Mouse (Mus musculus): ENCODE data around the gene Crip3. TPM values are rescaled to one million over a fixed set of nuclear protein-coding genes. Genes with fewer than 3 reads are reported as not detected.
A peak's percentile ranks its signal among the peaks of the same experiment; 100 is the strongest.

Crip3 gene
- polyA plus RNA-seq, 1 experiment from 2014 or later: 0.77 TPM

DNA sequence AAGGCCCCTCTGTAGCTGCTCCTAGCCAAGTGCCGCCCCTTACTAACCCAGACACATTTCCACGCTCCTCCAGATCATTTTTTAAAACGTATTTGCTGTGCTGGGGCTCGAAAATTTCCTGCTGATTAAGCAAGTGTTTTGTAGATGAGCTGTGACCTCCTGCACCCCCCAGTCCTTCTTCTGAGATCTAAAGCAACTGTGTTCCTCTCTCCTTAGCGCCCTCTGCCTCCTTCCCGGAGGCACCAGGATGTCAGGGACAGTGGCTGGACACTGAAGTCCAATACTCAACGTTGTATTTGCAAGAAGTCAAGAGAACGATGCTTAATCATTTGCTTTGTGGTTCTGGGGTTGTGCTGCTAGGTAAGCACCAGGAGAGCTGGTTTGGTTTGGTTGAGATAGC lies 32.6 kb downstream of the Crip3 start:
- WGBS: 12% methylated on average over 8 of the region's 8 CpGs
- no peaks in the 10 kb centered on the region for H3K9me3 ChIP-seq
- DNase-seq (ENCODE audit: low spot score): no peak
- no peaks in the 10 kb centered on the region for H3K36me3 ChIP-seq (replicated peaks)
- peaks cover 77% of the 10 kb centered on the region for H3K27me3 ChIP-seq (replicated peaks; ENCODE audit: low read depth, poor library complexity, severe bottlenecking)
- peaks cover 28% of the 10 kb centered on the region for H3K4me1 ChIP-seq
- peak overlapping the region; percentile 53 for H3K4me3 ChIP-seq
- H3K27ac ChIP-seq (replicated peaks): no peak overlapping the region

GRCm38 (mm10) chr17:46462226-46462625 lies 33.5 kb downstream of the Crip3 start:
- no peaks in the 10 kb centered on the region for H3K9me3 ChIP-seq
- no peak overlapping the region for H3K4me3 ChIP-seq
- no peak for DNase-seq (ENCODE audit: low spot score)
- H3K27ac ChIP-seq (replicated peaks): no peak overlapping the region
- 83% methylated on average over 5 of the region's 5 CpGs for WGBS
- H3K27me3 ChIP-seq (replicated peaks; ENCODE audit: low read depth, poor library complexity, severe bottlenecking): peaks cover 71% of the 10 kb centered on the region
- H3K4me1 ChIP-seq: peaks cover 30% of the 10 kb centered on the region
- peaks cover 2% of the 10 kb centered on the region; the same call in 1 of the 2 replicates for H3K36me3 ChIP-seq (replicated peaks)

DNA sequence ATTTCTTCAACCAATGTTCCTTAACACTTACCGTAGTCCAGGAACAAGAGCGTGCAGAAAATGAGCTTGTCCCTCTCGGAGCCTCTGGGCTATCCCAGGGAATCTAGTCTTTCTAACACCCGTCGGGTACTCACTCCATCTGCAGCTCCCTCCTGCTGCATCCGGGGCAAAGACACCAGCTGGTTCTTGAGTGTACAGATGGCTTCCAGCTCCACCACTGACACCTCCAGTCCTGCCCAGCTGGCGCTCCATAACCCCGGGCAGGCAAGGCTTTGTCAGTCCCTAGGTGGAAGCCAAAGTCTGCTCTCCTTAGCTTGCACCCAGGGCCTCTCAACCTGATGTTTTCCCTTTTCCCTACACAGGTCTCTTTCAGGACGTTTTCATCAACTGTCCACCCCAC lies 39.1 kb downstream of the Crip3 start:
- Histone ChIP-seq H3K27me3 (replicated peaks; ENCODE audit: low read depth, poor library complexity, severe bottlenecking) (peaks cover 17% of the 10 kb centered on the region), H3K9me3 (no peaks in the 10 kb centered on the region), H3K4me1 (peaks cover 23% of the 10 kb centered on the region), H3K36me3 (replicated peaks) (peaks cover 12% of the 10 kb centered on the region; the same call in 1 of the 2 replicates), H3K27ac (replicated peaks) (no peak overlapping the region), H3K4me3 (no peak overlapping the region)
- WGBS: 72% methylated on average over 9 of the region's 9 CpGs
- no peak for DNase-seq (ENCODE audit: low spot score)

- Histone ChIP-seq H3K4me3 (no peak overlapping the region), H3K27me3 (replicated peaks; ENCODE audit: low read depth, poor library complexity, severe bottlenecking) (peaks cover 45% of the 10 kb centered on the region), H3K9me3 (no peaks in the 10 kb centered on the region), H3K36me3 (replicated peaks) (no peaks in the 10 kb centered on the region; the same call in 1 of the 2 replicates), H3K4me1 (no peaks in the 10 kb centered on the region), H3K27ac (replicated peaks) (no peak overlapping the region)
- 78% methylated on average over 8 of the region's 8 CpGs for WGBS
- DNase-seq (ENCODE audit: low spot score): no peak
Observed at GRCm38 (mm10) chr17:46476601-46477000, 47.9 kb downstream of the Crip3 start.

- Histone ChIP-seq H3K27ac (replicated peaks) (no peak overlapping the region), H3K4me1 (no peaks in the 10 kb centered on the region), H3K27me3 (replicated peaks; ENCODE audit: low read depth, poor library complexity, severe bottlenecking) (peaks cover 46% of the 10 kb centered on the region), H3K36me3 (replicated peaks) (no peaks in the 10 kb centered on the region; the same call in 1 of the 2 replicates), H3K4me3 (no peak overlapping the region), H3K9me3 (no peaks in the 10 kb centered on the region)
- no peak for DNase-seq (ENCODE audit: low spot score)
- 88% methylated on average over 15 of the region's 15 CpGs for WGBS
Observed at GRCm38 (mm10) chr17:46477286-46477685, 48.6 kb downstream of the Crip3 start.

Other genes starting within 250 kb of the Crip3 start
- 15.1 and 15.7 TPM in 2 replicates for gene Polh, start 226.3 kb upstream of the Crip3 start, polyA plus RNA-seq (2016; fragmentation: Nextera tagmentation; extraction: Ambion mirVana)
- gene Xpo5, start 226.1 kb upstream of the Crip3 start, polyA plus RNA-seq (2016; fragmentation: Nextera tagmentation; extraction: Ambion mirVana): 72.7 and 77.6 TPM in 2 replicates
- gene Polr1c, start 180.9 kb upstream of the Crip3 start, polyA plus RNA-seq (2016; fragmentation: Nextera tagmentation; extraction: Ambion mirVana): 125 and 130 TPM in 2 replicates
- 66.6 and 70.6 TPM in 2 replicates for gene Yipf3, start 180.8 kb upstream of the Crip3 start, polyA plus RNA-seq (2016; fragmentation: Nextera tagmentation; extraction: Ambion mirVana)
- 0.67 and 0.86 TPM in 2 replicates for gene Lrrc73, start 175.4 kb upstream of the Crip3 start, polyA plus RNA-seq (2016; fragmentation: Nextera tagmentation; extraction: Ambion mirVana)
- 60.2 and 62.6 TPM in 2 replicates for gene Tjap1, start 145.9 kb upstream of the Crip3 start, polyA plus RNA-seq (2016; fragmentation: Nextera tagmentation; extraction: Ambion mirVana)
- gene Dlk2, start 131.5 kb upstream of the Crip3 start, polyA plus RNA-seq (2016; fragmentation: Nextera tagmentation; extraction: Ambion mirVana): 1.5 and 2.0 TPM in 2 replicates
- 6.3 and 6.6 TPM in 2 replicates for gene Abcc10, start 100.6 kb upstream of the Crip3 start, polyA plus RNA-seq (2016; fragmentation: Nextera tagmentation; extraction: Ambion mirVana)
- gene Zfp318, start 45.2 kb upstream of the Crip3 start, polyA plus RNA-seq (2016; fragmentation: Nextera tagmentation; extraction: Ambion mirVana): 10.5 and 12.6 TPM in 2 replicates
- not detected in 2 replicates for gene Slc22a7, start 9.5 kb downstream of the Crip3 start, polyA plus RNA-seq (2016; fragmentation: Nextera tagmentation; extraction: Ambion mirVana)
- 0.67 and 0.80 TPM in 2 replicates for gene Ttbk1, start 58.7 kb downstream of the Crip3 start, polyA plus RNA-seq (2016; fragmentation: Nextera tagmentation; extraction: Ambion mirVana)
- 79.9 and 81.6 TPM in 2 replicates for gene Dnph1, start 67.8 kb downstream of the Crip3 start, polyA plus RNA-seq (2016; fragmentation: Nextera tagmentation; extraction: Ambion mirVana)
- gene Cul9, start 117.5 kb downstream of the Crip3 start, polyA plus RNA-seq (2016; fragmentation: Nextera tagmentation; extraction: Ambion mirVana): 5.2 and 6.1 TPM in 2 replicates
- 5.6 and 7.0 TPM in 2 replicates for gene Srf, start 127.2 kb downstream of the Crip3 start, polyA plus RNA-seq (2016; fragmentation: Nextera tagmentation; extraction: Ambion mirVana)
- gene Ptk7, start 200.6 kb downstream of the Crip3 start, polyA plus RNA-seq (2016; fragmentation: Nextera tagmentation; extraction: Ambion mirVana): 92.5 and 95.1 TPM in 2 replicates
- gene Klc4, start 217.1 kb downstream of the Crip3 start, polyA plus RNA-seq (2016; fragmentation: Nextera tagmentation; extraction: Ambion mirVana): 29.0 and 32.0 TPM in 2 replicates
- 124 and 142 TPM in 2 replicates for gene Mrpl2, start 217.3 kb downstream of the Crip3 start, polyA plus RNA-seq (2016; fragmentation: Nextera tagmentation; extraction: Ambion mirVana)
- 44.3 and 46.9 TPM in 2 replicates for gene Cul7, start 221.4 kb downstream of the Crip3 start, polyA plus RNA-seq (2016; fragmentation: Nextera tagmentation; extraction: Ambion mirVana)
- gene Rrp36, start 245.4 kb downstream of the Crip3 start, polyA plus RNA-seq (2016; fragmentation: Nextera tagmentation; extraction: Ambion mirVana): 61.4 and 68.9 TPM in 2 replicates
- gene Mea1, start 249.9 kb downstream of the Crip3 start, polyA plus RNA-seq (2016; fragmentation: Nextera tagmentation; extraction: Ambion mirVana): 148 and 156 TPM in 2 replicates

Data from embryonic facial prominence, embryonic 10.5 days (tissue).